Mouse (Mus musculus) kidney, adult 2 months (tissue): ENCODE measurements around the gene Ivd.

Experiments used
- CTCF ChIP-seq: fragments of 200-500 bp; conservative IDR thresholded peaks from 2 replicates; pipeline ENCODE4 v1.5.1; 2011; ENCODE audit warnings: low read depth, mild to moderate bottlenecking, control low read depth, low read length, moderate library complexity, mixed read lengths; ENCODE audit not compliant: insufficient read depth, insufficient read length
- POLR2A ChIP-seq: fragments of 200-500 bp; IDR thresholded peaks from one replicate; pipeline ENCODE4 v1.6.1; 2011; ENCODE audit warnings: low read depth, low read length, control low read depth

- TF ChIP-seq POLR2A (no peak), CTCF (no peak)
Observed at GRCm38 (mm10) chr2:118899306-118899705, 37.6 kb downstream of the Ivd start.
